Mouse (Mus musculus) neural tube, embryonic 11.5 days (tissue): ENCODE results near the gene Islr. TPM values are rescaled to one million over a fixed set of nuclear protein-coding genes. Genes with fewer than 3 reads are reported as not detected.
A peak's percentile ranks its signal among the peaks of the same experiment; 100 is the strongest.

Source experiments
- ATAC-seq: fragments of 200-750 bp; cut with Nextera tagmentation; 2 replicates; pipeline ENCODE4 v1.8.0; 2017; ENCODE audit warnings: moderate number of reproducible peaks, mild to moderate bottlenecking, moderate TSS enrichment, moderate library complexity; ENCODE audit not compliant: insufficient read depth, low FRiP score, low TSS enrichment
- DNase-seq: peaks from one replicate; pipeline ENCODE4 v3.0.0-alpha.2; 2015; ENCODE audit warnings: low spot score
- H3K27ac ChIP-seq: fragments of 300-500 bp; sonication (generic); 2 replicates; pipeline ENCODE4 v1.5.1; 2014; ENCODE audit warnings: low read depth, mild to moderate bottlenecking, low read length
- H3K27me3 ChIP-seq: fragments of 300-500 bp; sonication (generic); 2 replicates; pipeline ENCODE4 v1.6.1; 2014; ENCODE audit warnings: mild to moderate bottlenecking, low read length, mixed read lengths; ENCODE audit not compliant: control insufficient read depth, insufficient read depth
- H3K36me3 ChIP-seq: fragments of 300-500 bp; sonication (generic); 2 replicates; pipeline ENCODE4 v1.6.1; 2014; ENCODE audit warnings: mild to moderate bottlenecking, low read length, moderate library complexity, mixed read lengths; ENCODE audit not compliant: control insufficient read depth, insufficient read depth
- H3K4me1 ChIP-seq: fragments of 300-500 bp; sonication (generic); 2 replicates; pipeline ENCODE4 v1.6.1; 2014; ENCODE audit warnings: low read length, mixed read lengths; ENCODE audit not compliant: control insufficient read depth, insufficient read depth
- H3K4me2 ChIP-seq: fragments of 300-500 bp; sonication (generic); 2 replicates; pipeline ENCODE4 v1.6.1; 2014; ENCODE audit warnings: low read depth, mild to moderate bottlenecking, moderate library complexity
- H3K4me3 ChIP-seq: fragments of 300-500 bp; sonication (generic); 2 replicates; pipeline ENCODE4 v1.5.1; 2014; ENCODE audit warnings: low read depth, low read length
- H3K9ac ChIP-seq: fragments of 300-500 bp; sonication (generic); 2 replicates; pipeline ENCODE4 v1.6.1; 2014; ENCODE audit warnings: mild to moderate bottlenecking, low read length
- H3K9me3 ChIP-seq: fragments of 300-500 bp; sonication (generic); 2 replicates; pipeline ENCODE4 v1.6.1; 2016; ENCODE audit warnings: low read length; ENCODE audit not compliant: control insufficient read depth
- WGBS: fragments of 180-500 bp; shearing (Covaris S2); extraction: QIAGEN DNeasy Blood & Tissue Kit; methylation state at CpG from one replicate; pipeline ENCODE4 v1.1.7; 2014; 5-methylcytosine and 5-hydroxymethylcytosine counted together
- polyA plus RNA-seq: library from polyadenylated mRNA; unstranded; fragments of >200 nt; fragmentation: Nextera tagmentation; extraction: Ambion mirVana; gene quantifications from 2 replicates; pipeline ENCODE4 v1.2.1, GENCODE M21; 2014

The Islr gene
- polyA plus RNA-seq, 1 experiment from 2014 or later = 31.2 TPM

DNA sequence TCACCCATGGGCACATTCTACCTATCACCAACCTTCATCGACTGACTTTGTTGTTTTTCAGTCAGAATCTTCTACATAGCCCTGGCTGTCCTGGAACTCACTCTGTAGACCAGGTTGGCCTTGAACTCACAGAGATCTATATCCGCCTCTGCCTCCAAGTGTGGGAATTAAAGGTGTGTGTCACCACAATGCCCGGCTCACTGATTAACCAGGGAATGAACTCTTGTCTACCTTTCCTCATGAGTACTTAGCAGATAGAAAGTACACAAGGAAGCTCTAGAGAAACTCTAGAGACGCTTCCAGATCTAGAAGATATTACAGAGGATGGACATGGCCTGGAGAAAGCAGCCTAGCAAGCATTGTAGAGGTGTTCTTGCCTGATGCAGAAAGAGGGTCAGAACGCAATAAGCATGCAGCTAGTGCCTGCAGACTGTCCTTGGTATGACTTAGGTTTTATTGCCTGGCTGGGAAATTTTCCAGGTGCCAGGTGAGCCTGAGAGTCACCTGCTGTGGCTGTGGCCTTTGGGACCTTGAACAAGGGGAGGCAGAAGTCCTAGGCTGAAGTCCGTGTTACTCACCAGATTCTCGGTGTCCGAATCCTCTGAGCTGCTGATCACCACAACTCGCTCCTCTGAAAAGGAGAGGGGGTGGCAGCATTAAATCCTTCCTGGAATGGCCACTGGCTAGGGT lies 24.8 kb upstream of the Islr start:
- H3K27ac ChIP-seq = no peak overlapping the region
- H3K9ac ChIP-seq = no peak overlapping the region
- H3K9me3 ChIP-seq = no peaks in the 10 kb centered on the region
- WGBS = 96% methylated on average over 9 of the region's 9 CpGs
- no peaks in the 10 kb centered on the region for H3K4me1 ChIP-seq
- H3K4me2 ChIP-seq = no peak overlapping the region
- DNase-seq (no peak), ATAC-seq (no peak)
- H3K4me3 ChIP-seq = no peak overlapping the region
- no peaks in the 10 kb centered on the region for H3K27me3 ChIP-seq
- H3K36me3 ChIP-seq = peaks cover 11% of the 10 kb centered on the region

DNA sequence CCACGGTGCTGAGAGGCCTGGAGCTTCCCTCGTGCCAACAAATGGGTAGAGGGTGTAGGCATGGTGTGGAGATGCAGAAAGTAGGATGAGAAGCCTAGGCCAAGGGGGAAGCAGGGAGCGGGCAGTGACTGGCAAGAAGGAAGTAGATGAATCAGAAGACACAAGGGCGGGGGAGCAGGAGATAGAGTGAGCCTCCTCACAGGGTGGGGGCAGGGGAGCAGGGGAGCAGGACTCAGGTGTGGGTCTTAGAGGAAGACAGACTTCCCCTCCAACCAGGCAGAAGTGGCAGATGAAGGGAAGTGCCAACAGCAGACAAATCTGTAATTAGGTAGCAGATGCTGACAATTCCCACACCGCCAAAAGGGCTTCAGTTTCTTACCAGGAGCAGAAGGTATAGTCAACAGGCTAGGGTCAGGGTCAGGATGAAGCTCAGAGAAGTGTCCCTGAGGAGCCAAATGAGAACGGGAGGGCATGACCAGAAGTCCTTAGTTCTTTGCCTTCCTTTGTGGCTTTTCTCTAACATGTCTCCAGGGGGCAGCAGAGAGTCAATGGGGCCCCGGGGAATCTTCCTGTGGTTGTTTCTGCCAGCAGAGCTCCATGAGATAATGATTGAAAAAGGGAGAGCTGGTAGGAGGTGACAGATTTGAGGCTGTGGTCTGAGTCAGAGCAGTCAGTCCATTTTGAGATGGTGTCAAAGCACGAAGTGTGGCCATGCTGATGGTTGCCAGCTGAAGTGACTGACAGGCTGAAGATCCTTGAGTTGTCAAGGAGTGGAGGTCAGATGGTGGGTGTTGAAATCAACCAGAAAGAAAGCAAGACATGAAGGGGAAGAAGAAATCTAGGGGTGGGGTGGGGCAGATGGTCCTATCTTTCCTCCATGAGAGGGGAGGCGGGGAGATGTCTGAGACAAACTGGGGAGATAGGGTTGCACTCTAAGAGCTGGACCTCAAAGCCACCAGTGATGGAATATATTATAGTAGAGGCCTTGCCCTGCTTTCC lies 22.1 kb upstream of the Islr start:
- no peaks in the 10 kb centered on the region for H3K4me1 ChIP-seq
- no peak overlapping the region for H3K27ac ChIP-seq
- no peak for ATAC-seq
- H3K9me3 ChIP-seq = no peaks in the 10 kb centered on the region
- H3K36me3 ChIP-seq = peaks cover 9% of the 10 kb centered on the region
- no peak overlapping the region for H3K4me2 ChIP-seq
- no peak overlapping the region for H3K4me3 ChIP-seq
- H3K9ac ChIP-seq = no peak overlapping the region
- 68% methylated on average over 9 of the region's 9 CpGs for WGBS
- H3K27me3 ChIP-seq = no peaks in the 10 kb centered on the region
- DNase-seq = no peak

DNA sequence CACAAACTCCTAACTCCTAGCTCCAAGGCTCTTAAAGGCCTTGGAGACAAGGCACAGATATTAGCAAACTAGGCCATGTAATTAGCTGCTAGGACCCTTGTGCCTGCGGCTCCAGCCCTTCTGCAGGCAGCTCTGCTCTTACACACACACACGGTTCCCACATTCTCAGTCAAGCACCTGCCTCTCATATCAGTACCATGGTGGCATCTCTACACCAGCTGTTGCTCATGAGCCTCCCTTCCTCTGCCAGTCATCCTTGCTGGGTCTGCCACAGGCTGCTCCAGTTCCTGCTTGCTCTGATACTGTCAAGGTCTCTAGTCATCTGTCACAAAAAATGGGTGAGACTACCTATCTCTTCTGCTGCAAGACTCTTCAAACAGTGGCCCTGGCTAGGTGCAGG lies 20.2 kb upstream of the Islr start:
- peaks cover 6% of the 10 kb centered on the region for H3K36me3 ChIP-seq
- H3K4me3 ChIP-seq = no peak overlapping the region
- no peak for DNase-seq
- no peaks in the 10 kb centered on the region for H3K27me3 ChIP-seq
- no peaks in the 10 kb centered on the region for H3K4me1 ChIP-seq
- no peak for ATAC-seq
- 88% methylated on average over 2 of the region's 2 CpGs for WGBS
- H3K9ac ChIP-seq = no peak overlapping the region
- no peak overlapping the region for H3K4me2 ChIP-seq
- no peak overlapping the region for H3K27ac ChIP-seq
- H3K9me3 ChIP-seq = no peaks in the 10 kb centered on the region

GRCm38 (mm10) chr9:58220218-58220903 lies 16.3 kb upstream of the Islr start:
- H3K4me3 ChIP-seq = no peak overlapping the region
- ATAC-seq (no peak), DNase-seq (peak; percentile 45)
- no peaks in the 10 kb centered on the region for H3K27me3 ChIP-seq
- H3K27ac ChIP-seq = no peak overlapping the region
- no peaks in the 10 kb centered on the region for H3K4me1 ChIP-seq
- H3K9me3 ChIP-seq = no peaks in the 10 kb centered on the region
- no peak overlapping the region for H3K9ac ChIP-seq
- no peaks in the 10 kb centered on the region; the same call in none of the 2 replicates for H3K36me3 ChIP-seq
- WGBS = 74% methylated on average over 24 of the region's 24 CpGs
- no peak overlapping the region for H3K4me2 ChIP-seq

- DNase-seq = no peak
- Histone ChIP-seq H3K4me2 (no peak overlapping the region), H3K9me3 (no peaks in the 10 kb centered on the region)
These were observed 14.4 kb upstream of the Islr start for GRCm38 (mm10) chr9:58218539-58218938.

GRCm38 (mm10) chr9:58216402-58216801 lies 12.3 kb upstream of the Islr start:
- ATAC-seq (no peak; the same call in 1 of the 2 replicates), DNase-seq (peak; percentile 70)
- no peak overlapping the region for H3K4me3 ChIP-seq
- H3K4me1 ChIP-seq = peaks cover 14% of the 10 kb centered on the region
- WGBS = 50% methylated on average over 6 of the region's 6 CpGs
- H3K36me3 ChIP-seq = no peaks in the 10 kb centered on the region; the same call in 1 of the 2 replicates
- no peaks in the 10 kb centered on the region for H3K9me3 ChIP-seq
- no peaks in the 10 kb centered on the region for H3K27me3 ChIP-seq
- H3K9ac ChIP-seq = no peak overlapping the region
- no peak overlapping the region for H3K4me2 ChIP-seq
- no peak overlapping the region for H3K27ac ChIP-seq

More at GRCm38 (mm10) chr9:58218539-58218938, 14.4 kb upstream of the Islr start:
- peaks cover 14% of the 10 kb centered on the region for H3K4me1 ChIP-seq
- no peak for ATAC-seq
- 91% methylated on average over 3 of the region's 3 CpGs for WGBS
- H3K27me3 ChIP-seq = no peaks in the 10 kb centered on the region
- H3K27ac ChIP-seq = no peak overlapping the region
- no peak overlapping the region for H3K4me3 ChIP-seq
- H3K36me3 ChIP-seq = no peaks in the 10 kb centered on the region; the same call in none of the 2 replicates
- H3K9ac ChIP-seq = no peak overlapping the region

GRCm38 (mm10) chr9:58214519-58215180 lies 10.5 kb upstream of the Islr start:
- no peak for ATAC-seq
- H3K27me3 ChIP-seq = no peaks in the 10 kb centered on the region
- H3K9ac ChIP-seq = no peak overlapping the region
- H3K36me3 ChIP-seq = no peaks in the 10 kb centered on the region
- no peak overlapping the region for H3K4me3 ChIP-seq
- 0 out of 2 replicates have a peak overlapping the region, but pooled peaks have one; percentile 39 for H3K27ac ChIP-seq
- H3K9me3 ChIP-seq = no peaks in the 10 kb centered on the region
- peaks cover 14% of the 10 kb centered on the region for H3K4me1 ChIP-seq
- WGBS = 52% methylated on average over 8 of the region's 8 CpGs
- no peak overlapping the region for H3K4me2 ChIP-seq
- DNase-seq = no peak

- no peaks in the 10 kb centered on the region for H3K36me3 ChIP-seq
- peaks cover 14% of the 10 kb centered on the region for H3K4me1 ChIP-seq
- H3K9ac ChIP-seq = no peak overlapping the region
- no peaks in the 10 kb centered on the region for H3K27me3 ChIP-seq
- no peak overlapping the region for H3K27ac ChIP-seq
- no peak for ATAC-seq
- 17% methylated on average over 5 of the region's 5 CpGs for WGBS
- H3K4me3 ChIP-seq = no peak overlapping the region
- DNase-seq = no peak
- no peaks in the 10 kb centered on the region for H3K9me3 ChIP-seq
- no peak overlapping the region for H3K4me2 ChIP-seq
These were observed 9.8 kb upstream of the Islr start for GRCm38 (mm10) chr9:58213865-58214264.
